Mouse (Mus musculus) midbrain, embryonic 16.5 days (tissue): ENCODE measurements around the gene Kcna6. TPM values are rescaled to one million over a fixed set of nuclear protein-coding genes. Genes with fewer than 3 reads are reported as not detected.

ENCODE experiments used
- ATAC-seq: fragments of 200-750 bp; cut with Nextera tagmentation; 2 replicates; pipeline ENCODE4 v1.8.0; 2017; ENCODE audit warnings: moderate TSS enrichment
- H3K27ac ChIP-seq: fragments of 300-500 bp; sonication (generic); 2 replicates; pipeline ENCODE4 v1.5.1; 2014; ENCODE audit warnings: mild to moderate bottlenecking, low read length, mixed read lengths
- H3K27me3 ChIP-seq: fragments of 300-500 bp; sonication (generic); 2 replicates; pipeline ENCODE4 v1.6.1; 2014; ENCODE audit warnings: low read depth, low read length, mixed read lengths; ENCODE audit not compliant: control insufficient read depth, insufficient read depth
- H3K36me3 ChIP-seq: fragments of 300-500 bp; sonication (generic); 2 replicates; pipeline ENCODE4 v1.6.1; 2014; ENCODE audit warnings: mild to moderate bottlenecking, low read length, moderate library complexity, mixed read lengths; ENCODE audit not compliant: control insufficient read depth, insufficient read depth
- H3K4me1 ChIP-seq: fragments of 300-500 bp; sonication (generic); 2 replicates; pipeline ENCODE4 v1.6.1; 2014; ENCODE audit warnings: mild to moderate bottlenecking, low read length, mixed read lengths; ENCODE audit not compliant: control insufficient read depth, insufficient read depth
- H3K4me2 ChIP-seq: fragments of 300-500 bp; sonication (generic); 2 replicates; pipeline ENCODE4 v1.6.1; 2014; ENCODE audit warnings: mild to moderate bottlenecking, low read length, mixed read lengths
- H3K4me3 ChIP-seq: fragments of 300-500 bp; sonication (generic); 2 replicates; pipeline ENCODE4 v1.5.1; 2014; ENCODE audit warnings: low read depth, mild to moderate bottlenecking, low read length, moderate library complexity, mixed read lengths
- H3K9ac ChIP-seq: fragments of 300-500 bp; sonication (generic); 2 replicates; pipeline ENCODE4 v1.6.1; 2014; ENCODE audit warnings: low read depth, low read length, mixed read lengths
- H3K9me3 ChIP-seq: fragments of 300-500 bp; sonication (generic); replicated peaks from 2 replicates; pipeline ENCODE4 v1.6.1; 2014; ENCODE audit warnings: mild to moderate bottlenecking, low read length, mixed read lengths; ENCODE audit not compliant: control insufficient read depth, poor library complexity, severe bottlenecking
- WGBS: fragments of 180-500 bp; shearing (Covaris S2); extraction: QIAGEN DNeasy Blood & Tissue Kit; methylation state at CpG from one replicate; pipeline ENCODE4 v1.1.7; 2014; 5-methylcytosine and 5-hydroxymethylcytosine counted together
- polyA plus RNA-seq: library from polyadenylated mRNA; unstranded; fragments of >200 nt; fragmentation: Nextera tagmentation; extraction: Ambion mirVana; gene quantifications from 2 replicates; pipeline ENCODE4 v1.2.1, GENCODE M21; 2015

The Kcna6 gene
- polyA plus RNA-seq, 1 experiment from 2014 or later, result 28.8 TPM

GRCm38 (mm10) chr6:126742610-126743009, 2.1 kb upstream of the Kcna6 start:
- H3K9ac ChIP-seq, result no peak overlapping the region
- H3K4me1 ChIP-seq, result no peaks in the 10 kb centered on the region
- H3K27ac ChIP-seq, result no peak overlapping the region
- ATAC-seq, result no peak
- WGBS, result 56% methylated on average over 3 of the region's 3 CpGs
- H3K4me2 ChIP-seq, result no peak overlapping the region
- H3K36me3 ChIP-seq, result peaks cover 3% of the 10 kb centered on the region; the same call in 1 of the 2 replicates
- no peak overlapping the region for H3K4me3 ChIP-seq
- H3K27me3 ChIP-seq, result 0 out of 2 replicates have a peak, but pooled peaks cover 6% of the 10 kb centered on the region
- H3K9me3 ChIP-seq, result no peaks in the 10 kb centered on the region

GRCm38 (mm10) chr6:126739326-126740210, 906 bp downstream of the Kcna6 start:
- peak; percentile 66 for ATAC-seq
- H3K4me3 ChIP-seq, result peak overlapping the region; percentile 72

GRCm38 (mm10) chr6:126736996-126737395, 3.5 kb downstream of the Kcna6 start:
- H3K4me1 ChIP-seq, result peaks cover 39% of the 10 kb centered on the region
- H3K27ac ChIP-seq, result no peak overlapping the region
- peak overlapping the region; percentile 30; the same call in 1 of the 2 replicates for H3K4me2 ChIP-seq
- H3K9ac ChIP-seq, result no peak overlapping the region
- ATAC-seq, result no peak
- 68% methylated on average over 4 of the region's 4 CpGs for whole genome bisulfite sequencing
- no peaks in the 10 kb centered on the region for H3K9me3 ChIP-seq
- H3K27me3 ChIP-seq, result 0 out of 2 replicates have a peak, but pooled peaks cover 6% of the 10 kb centered on the region
- peaks cover 3% of the 10 kb centered on the region; the same call in 1 of the 2 replicates for H3K36me3 ChIP-seq
- H3K4me3 ChIP-seq, result no peak overlapping the region

More at GRCm38 (mm10) chr6:126739326-126740210, 906 bp downstream of the Kcna6 start:
- no peaks in the 10 kb centered on the region for H3K9me3 ChIP-seq
- peak overlapping the region; percentile 77 for H3K9ac ChIP-seq
- peaks cover 25% of the 10 kb centered on the region for H3K4me1 ChIP-seq
- peaks cover 3% of the 10 kb centered on the region; the same call in 1 of the 2 replicates for H3K36me3 ChIP-seq
- H3K27me3 ChIP-seq, result 0 out of 2 replicates have a peak, but pooled peaks cover 6% of the 10 kb centered on the region
- peak overlapping the region; percentile 79 for H3K27ac ChIP-seq
- WGBS, result under 1% methylated on average over 67 of the region's 67 CpGs
- H3K4me2 ChIP-seq, result peak overlapping the region; percentile 83

GRCm38 (mm10) chr6:126735806-126736205, 4.7 kb downstream of the Kcna6 start:
- Histone ChIP-seq H3K27me3 (0 out of 2 replicates have a peak, but pooled peaks cover 6% of the 10 kb centered on the region), H3K27ac (no peak overlapping the region), H3K9ac (no peak overlapping the region), H3K36me3 (peaks cover 3% of the 10 kb centered on the region; the same call in 1 of the 2 replicates), H3K4me1 (peaks cover 39% of the 10 kb centered on the region), H3K4me3 (no peak overlapping the region), H3K4me2 (peak overlapping the region; percentile 41), H3K9me3 (no peaks in the 10 kb centered on the region)
- WGBS, result 64% methylated on average over 3 of the region's 3 CpGs
- no peak for ATAC-seq

- H3K27me3 ChIP-seq, result no peaks in the 10 kb centered on the region
- no peaks in the 10 kb centered on the region for H3K36me3 ChIP-seq
- H3K4me2 ChIP-seq, result peak overlapping the region; percentile 0; the same call in 1 of the 2 replicates
- WGBS, result 68% methylated on average over 6 of the region's 6 CpGs
- H3K4me1 ChIP-seq, result peaks cover 39% of the 10 kb centered on the region
- no peak overlapping the region for H3K27ac ChIP-seq
- H3K9me3 ChIP-seq, result no peaks in the 10 kb centered on the region
- H3K9ac ChIP-seq, result no peak overlapping the region
- ATAC-seq, result no peak; the same call in 1 of the 2 replicates
- no peak overlapping the region for H3K4me3 ChIP-seq
Measured at GRCm38 (mm10) chr6:126732645-126733044, 7.8 kb downstream of the Kcna6 start.

GRCm38 (mm10) chr6:126728803-126729202, 11.7 kb downstream of the Kcna6 start:
- WGBS, result 91% methylated on average over 8 of the region's 8 CpGs
- ATAC-seq, result no peak
- Histone ChIP-seq H3K9ac (no peak overlapping the region), H3K27ac (no peak overlapping the region), H3K9me3 (no peaks in the 10 kb centered on the region), H3K4me2 (no peak overlapping the region), H3K4me1 (peaks cover 6% of the 10 kb centered on the region), H3K4me3 (no peak overlapping the region), H3K27me3 (no peaks in the 10 kb centered on the region), H3K36me3 (0 out of 2 replicates have a peak, but pooled peaks cover 3% of the 10 kb centered on the region)

- ATAC-seq, result no peak
- WGBS, result 76% methylated on average over 12 of the region's 12 CpGs
Measured at GRCm38 (mm10) chr6:126718423-126719087, 21.9 kb downstream of the Kcna6 start.

GRCm38 (mm10) chr6:126712531-126712930, 27.9 kb downstream of the Kcna6 start:
- H3K36me3 ChIP-seq, result peaks cover 5% of the 10 kb centered on the region; the same call in 1 of the 2 replicates
- H3K4me2 ChIP-seq, result no peak overlapping the region
- ATAC-seq, result no peak
- H3K4me3 ChIP-seq, result no peak overlapping the region
- no peaks in the 10 kb centered on the region for H3K4me1 ChIP-seq
- no peak overlapping the region for H3K27ac ChIP-seq
- 85% methylated on average over 6 of the region's 6 CpGs for WGBS
- H3K27me3 ChIP-seq, result no peaks in the 10 kb centered on the region
- no peak overlapping the region for H3K9ac ChIP-seq
- no peaks in the 10 kb centered on the region for H3K9me3 ChIP-seq

More at GRCm38 (mm10) chr6:126718423-126719087, 21.9 kb downstream of the Kcna6 start:
- Histone ChIP-seq H3K9me3 (no peaks in the 10 kb centered on the region), H3K4me2 (no peak overlapping the region), H3K9ac (0 out of 2 replicates have a peak overlapping the region, but pooled peaks have one; percentile 6), H3K27me3 (no peaks in the 10 kb centered on the region), H3K4me1 (no peaks in the 10 kb centered on the region), H3K27ac (no peak overlapping the region), H3K36me3 (0 out of 2 replicates have a peak, but pooled peaks cover 3% of the 10 kb centered on the region), H3K4me3 (no peak overlapping the region)
